Mouse (Mus musculus) G1E-ER4 (cell line): ENCODE measurements around the gene Cntf. TPM values are rescaled to one million over a fixed set of nuclear protein-coding genes. Genes with fewer than 3 reads are reported as not detected.

Experiments
- GATA1 ChIP-seq: IDR thresholded peaks from one replicate; pipeline ENCODE4 v1.8.0; 2012; ENCODE audit warnings: low read length, inconsistent platforms
- polyA plus RNA-seq: library from polyadenylated mRNA; stranded (reverse); fragments of >175 nt; gene quantifications from 2 replicates; pipeline ENCODE4 v1.2.3, GENCODE M21; 2012

Cntf gene
- polyA plus RNA-seq, 1 experiment, result 0.08 TPM

- TF ChIP-seq GATA1, result no peak
Observed at GRCm38 (mm10) chr19:12794056-12795044, 28.9 kb upstream of the Cntf start.

- TF ChIP-seq GATA1, result no peak
Observed at GRCm38 (mm10) chr19:12792374-12792773, 26.9 kb upstream of the Cntf start.

GRCm38 (mm10) chr19:12787721-12788120 lies 22.3 kb upstream of the Cntf start:
- no peak for TF ChIP-seq GATA1

GRCm38 (mm10) chr19:12786803-12787395 lies 21.5 kb upstream of the Cntf start:
- no peak for TF ChIP-seq GATA1

GRCm38 (mm10) chr19:12780437-12780836 lies 15.0 kb upstream of the Cntf start:
- TF ChIP-seq GATA1, result no peak

- TF ChIP-seq GATA1, result no peak
Observed at GRCm38 (mm10) chr19:12770888-12771287, 5.5 kb upstream of the Cntf start.

- TF ChIP-seq GATA1, result no peak
Observed at GRCm38 (mm10) chr19:12762212-12763130, 3.0 kb downstream of the Cntf start.

GRCm38 (mm10) chr19:12759656-12760055 lies 5.8 kb downstream of the Cntf start:
- no peak for TF ChIP-seq GATA1

- TF ChIP-seq GATA1, result no peak
Observed at GRCm38 (mm10) chr19:12758936-12759478, 6.4 kb downstream of the Cntf start.

- TF ChIP-seq GATA1, result no peak
Observed at GRCm38 (mm10) chr19:12756286-12756685, 9.1 kb downstream of the Cntf start.

GRCm38 (mm10) chr19:12731950-12732349 lies 33.5 kb downstream of the Cntf start:
- no peak for TF ChIP-seq GATA1

GRCm38 (mm10) chr19:12731036-12731435 lies 34.4 kb downstream of the Cntf start:
- TF ChIP-seq GATA1, result no peak

- no peak for TF ChIP-seq GATA1
Observed at GRCm38 (mm10) chr19:12725851-12726250, 39.6 kb downstream of the Cntf start.

- no peak for TF ChIP-seq GATA1
Observed at GRCm38 (mm10) chr19:12722308-12722707, 43.1 kb downstream of the Cntf start.

- no peak for TF ChIP-seq GATA1
Observed at GRCm38 (mm10) chr19:12720463-12720862, 45.0 kb downstream of the Cntf start.

- TF ChIP-seq GATA1, result no peak
Observed at GRCm38 (mm10) chr19:12719189-12719588, 46.2 kb downstream of the Cntf start.

Other genes with a start within 250 kb of the Cntf start
- gene Fam111a, start 219.9 kb downstream of the Cntf start, polyA plus RNA-seq, result not detected in 2 replicates
- gene Gm4952, start 165.7 kb downstream of the Cntf start, polyA plus RNA-seq, result not detected in 2 replicates
- not detected in 2 replicates for gene Glyat, start 132.3 kb downstream of the Cntf start, polyA plus RNA-seq
- not detected in 2 replicates for gene Olfr1442, start 95.2 kb downstream of the Cntf start, polyA plus RNA-seq
- not detected in 2 replicates for gene Olfr1443, start 87.5 kb downstream of the Cntf start, polyA plus RNA-seq
- gene Keg1, start 69.8 kb downstream of the Cntf start, polyA plus RNA-seq, result not detected in 2 replicates
- 30.8 and 35.6 TPM in 2 replicates for gene Zfp91, start 30.5 kb upstream of the Cntf start, polyA plus RNA-seq
- 0.04 TPM in 1 of 2 replicates, not detected in the other for gene Lpxn, start 30.6 kb upstream of the Cntf start, polyA plus RNA-seq
- not detected in 2 replicates for gene Gm5244, start 81.0 kb upstream of the Cntf start, polyA plus RNA-seq
- gene Olfr1444, start 91.7 kb upstream of the Cntf start, polyA plus RNA-seq, result not detected in 2 replicates
- gene Olfr1445, start 118.2 kb upstream of the Cntf start, polyA plus RNA-seq, result not detected in 2 replicates
- gene Olfr1446, start 127.9 kb upstream of the Cntf start, polyA plus RNA-seq, result not detected in 2 replicates
- gene Olfr1447, start 138.1 kb upstream of the Cntf start, polyA plus RNA-seq, result not detected in 2 replicates
- gene Olfr1448, start 158.8 kb upstream of the Cntf start, polyA plus RNA-seq, result not detected in 2 replicates
- not detected in 2 replicates for gene Olfr1449, start 165.2 kb upstream of the Cntf start, polyA plus RNA-seq
- not detected in 2 replicates for gene Olfr1450, start 184.6 kb upstream of the Cntf start, polyA plus RNA-seq
- gene Olfr1451, start 229.4 kb upstream of the Cntf start, polyA plus RNA-seq, result not detected in 2 replicates